Mouse (Mus musculus) monocyte, adult 2 months (primary cell): ENCODE data around the gene Elf2.

Experiments
- DNase-seq, 2 experiments: peaks; one replicate each; pipeline ENCODE4 v3.0.0; 2022; ENCODE audit warnings: low spot score in 2 of 2, low read depth in 1 of 2

The Elf2 gene

DNA sequence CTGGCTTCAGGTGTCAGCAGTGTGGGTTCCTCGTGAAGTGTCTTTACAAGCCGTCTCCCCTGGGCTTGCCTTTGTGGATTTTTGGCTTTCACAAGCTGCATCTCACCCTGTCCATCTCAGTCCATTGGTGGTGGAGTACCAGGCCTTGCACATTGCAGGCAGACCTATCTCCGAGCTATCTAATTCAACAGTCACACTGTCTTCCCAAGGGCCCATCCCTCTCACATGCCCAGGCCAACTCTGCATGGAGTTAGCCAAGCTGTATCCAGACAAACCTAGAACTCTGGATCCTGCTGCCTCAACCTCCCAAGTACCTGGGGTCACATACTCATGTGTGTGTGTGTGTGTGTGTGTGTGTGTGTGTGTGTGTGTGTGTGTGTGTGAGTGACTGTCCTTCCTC is 100.9 kb downstream of the Elf2 start:
- no peak for DNase-seq

DNA sequence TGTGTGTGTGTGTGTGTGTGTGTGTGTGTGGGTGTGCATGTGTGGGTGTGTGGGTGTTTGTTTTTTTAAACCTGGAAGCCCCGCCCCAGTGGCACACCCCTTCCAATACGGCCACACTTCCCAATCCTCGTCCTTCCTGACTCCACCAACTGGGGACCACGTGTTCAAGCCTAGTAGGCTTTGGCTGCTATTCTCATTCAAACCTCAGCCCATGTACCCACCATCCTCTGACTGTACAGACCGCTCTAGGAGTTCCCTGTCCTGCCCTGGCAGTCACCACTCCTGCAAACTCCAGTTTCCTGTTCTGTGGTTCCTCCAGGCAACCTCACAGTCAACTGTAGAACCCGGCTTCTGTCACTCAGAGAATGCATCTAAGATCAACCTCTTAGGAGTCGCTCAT is 101.9 kb downstream of the Elf2 start:
- no peak for DNase-seq

DNA sequence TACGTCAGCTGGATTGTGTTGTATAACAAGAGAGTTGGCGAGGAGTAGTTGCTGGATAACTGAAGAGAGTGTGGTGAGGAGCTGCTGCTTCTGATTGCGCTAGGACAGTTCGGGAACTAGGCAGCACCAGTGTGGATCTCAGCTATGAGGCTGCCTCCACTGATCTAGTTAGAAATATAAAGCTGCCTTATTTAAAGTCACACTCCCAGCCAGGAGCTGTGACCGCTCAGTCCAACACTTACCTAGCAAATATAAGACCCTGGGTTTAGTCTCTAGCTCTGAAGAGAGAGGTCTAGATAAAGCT is 105.8 kb downstream of the Elf2 start:
- no peak for DNase-seq

DNA sequence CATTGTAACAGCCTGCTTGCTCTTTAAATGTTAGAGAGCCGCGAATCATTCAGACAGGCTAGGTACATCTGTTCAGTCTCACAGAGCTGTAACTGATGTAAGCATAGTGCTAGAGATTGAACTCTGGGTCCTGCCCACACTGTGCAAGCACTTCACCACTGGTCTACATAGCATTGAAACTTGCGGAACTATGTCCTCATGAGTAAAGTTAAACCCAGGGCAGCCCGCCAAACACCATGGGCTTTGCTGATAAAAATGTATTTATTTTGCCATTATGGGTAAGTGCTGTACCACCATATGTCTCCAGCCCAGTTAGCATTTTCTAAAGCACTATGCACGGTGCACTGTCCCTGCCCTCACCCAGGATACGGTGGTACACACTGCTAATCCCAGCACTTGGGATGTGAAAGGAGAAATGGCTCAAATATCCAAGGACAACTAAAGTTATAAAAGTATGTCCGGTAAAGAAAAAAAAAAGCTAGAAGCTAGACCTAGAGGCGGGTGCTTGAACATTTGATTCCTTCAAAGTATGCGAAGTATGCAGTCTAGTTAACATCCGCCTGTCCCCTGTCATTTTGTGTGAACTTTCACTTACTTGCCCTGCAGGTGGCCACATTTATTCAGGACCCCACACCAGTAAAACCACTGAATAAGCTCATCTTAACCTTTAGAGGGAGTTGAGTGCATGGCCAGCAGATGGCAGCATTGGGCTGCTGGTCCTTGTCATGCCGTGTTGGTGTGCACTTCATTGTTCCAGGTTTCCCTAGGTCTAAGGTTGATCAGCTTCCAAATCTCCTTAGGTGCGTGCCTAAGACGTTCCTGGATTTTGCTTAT is 106.3 kb downstream of the Elf2 start:
- DNase-seq = peak; percentile 34 to 51

DNA sequence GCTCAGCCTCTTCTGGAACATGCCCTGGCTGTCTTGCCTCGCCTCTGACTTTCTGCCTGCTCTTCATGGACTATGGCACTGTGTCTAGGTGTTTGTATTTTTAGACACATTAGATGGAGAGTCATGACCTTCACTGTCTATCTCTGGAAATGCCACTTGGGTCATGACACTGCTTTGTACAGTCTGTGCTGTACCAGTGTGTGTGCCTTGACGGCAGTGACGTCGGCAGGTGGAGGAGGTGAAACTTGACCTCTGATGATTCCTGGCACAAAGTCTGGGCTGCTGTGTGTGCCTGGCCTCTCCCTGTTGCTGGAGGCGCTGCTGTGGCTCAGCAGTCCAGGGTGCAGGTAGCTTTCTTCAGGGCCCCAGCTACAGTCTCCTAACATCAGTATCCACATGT is 107.0 kb downstream of the Elf2 start:
- no peak for DNase-seq

DNA sequence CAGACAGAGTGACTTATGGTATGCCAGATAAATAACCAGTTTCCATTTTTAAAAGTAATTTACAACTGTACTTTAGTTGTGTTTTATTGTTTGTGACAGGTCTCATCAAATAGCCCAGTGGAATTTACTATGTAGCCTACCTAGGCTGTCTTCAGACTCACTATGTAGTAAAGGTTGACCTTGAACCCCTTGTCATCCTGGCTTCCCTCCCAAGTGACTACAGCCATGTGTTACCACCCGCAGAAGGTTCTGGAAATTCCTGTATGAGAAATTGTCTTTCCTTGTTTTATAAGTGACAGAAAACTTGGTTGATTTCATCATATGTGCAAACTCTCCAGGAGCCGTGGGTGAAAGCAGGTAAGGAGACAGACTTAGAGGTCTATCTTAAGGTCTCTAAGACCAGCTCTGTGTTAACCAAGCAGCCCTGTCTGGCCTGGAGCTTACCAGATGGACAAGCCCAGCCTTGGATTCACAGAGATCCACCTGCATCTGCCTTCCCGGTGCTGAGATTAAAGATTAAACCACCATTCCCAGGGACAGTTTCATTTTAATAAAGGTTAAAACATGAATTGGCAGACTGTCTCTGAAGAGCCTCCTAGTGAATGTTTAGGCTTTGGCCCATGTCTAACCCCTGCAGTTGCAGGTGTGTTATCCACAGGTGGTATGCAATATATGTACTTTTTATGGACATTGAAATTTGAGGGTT is 108.1 kb downstream of the Elf2 start:
- DNase-seq = no peak

GRCm38 (mm10) chr3:51231499-51231898 is 109.0 kb downstream of the Elf2 start:
- DNase-seq = no peak

DNA sequence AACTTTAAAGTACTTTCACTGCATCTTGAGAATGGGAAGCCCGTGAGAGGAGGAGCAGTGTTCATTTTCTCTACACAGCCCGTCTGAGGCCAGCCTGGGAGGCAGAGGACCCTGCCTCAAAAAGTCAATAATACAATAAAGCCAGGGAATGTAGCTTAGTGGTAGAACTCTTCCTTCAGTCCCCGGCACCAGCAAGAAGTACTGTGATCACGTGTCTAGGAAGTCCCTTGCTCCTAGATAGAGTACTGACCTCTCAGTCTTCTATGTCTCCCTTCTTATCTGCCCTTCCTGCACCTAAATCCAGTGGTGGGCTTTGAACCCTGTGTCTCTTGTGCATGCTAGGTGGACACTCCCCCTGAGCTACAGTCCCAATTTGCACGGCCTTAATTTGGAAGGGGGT is 109.6 kb downstream of the Elf2 start:
- no peak for DNase-seq

DNA sequence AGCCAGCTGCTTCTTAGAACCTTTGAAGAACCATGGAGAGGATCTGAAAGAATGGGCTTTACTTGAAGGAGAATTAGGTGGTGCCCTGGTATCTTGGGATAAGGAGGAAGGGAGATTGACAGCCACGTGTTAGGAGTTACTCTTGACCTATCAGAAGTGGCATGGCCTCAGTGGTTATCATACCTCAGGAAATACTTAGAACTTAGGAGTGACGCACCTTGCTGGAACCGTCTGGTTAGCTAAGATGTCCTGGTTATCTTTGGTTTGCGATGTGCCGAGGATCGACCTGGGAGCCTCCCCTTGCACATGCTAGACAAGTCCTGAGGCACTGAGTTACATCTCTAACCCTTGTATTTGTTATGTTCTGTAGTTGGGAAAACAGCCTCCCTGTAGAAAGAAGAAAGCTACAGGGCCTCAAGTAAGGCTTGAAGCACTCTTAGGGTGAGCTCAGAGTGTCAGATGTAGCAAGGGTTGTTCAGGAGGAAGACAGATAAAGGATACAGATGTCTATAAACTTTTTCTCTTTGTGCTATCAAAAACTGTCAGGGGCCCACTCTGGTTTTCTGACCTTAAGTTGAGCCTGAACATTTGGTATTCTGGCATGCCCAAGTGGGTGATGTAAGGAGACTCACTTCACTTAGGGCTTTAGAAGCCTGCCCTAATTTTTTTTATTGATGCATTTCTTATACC is 110.2 kb downstream of the Elf2 start:
- no peak for DNase-seq

DNA sequence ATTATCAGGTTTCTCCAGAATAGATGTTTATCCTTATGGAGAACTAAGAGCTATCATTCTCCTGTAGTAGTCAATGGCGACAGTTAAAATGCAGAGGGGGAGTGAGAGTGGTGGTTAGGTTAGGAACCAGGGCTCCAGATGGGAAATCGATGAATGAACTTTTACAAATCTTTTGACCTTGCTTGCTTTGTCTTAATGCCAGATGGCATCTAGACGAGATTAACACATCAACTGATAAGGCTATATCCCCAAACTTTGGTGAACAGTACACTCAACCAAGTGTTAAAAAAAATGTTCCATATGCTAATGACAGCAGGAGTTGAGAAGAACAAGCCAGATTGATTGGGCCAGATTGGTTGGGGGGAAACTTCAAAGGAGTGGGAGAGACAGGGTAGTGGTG is 111.2 kb downstream of the Elf2 start:
- no peak for DNase-seq

GRCm38 (mm10) chr3:51228821-51229205 is 111.7 kb downstream of the Elf2 start:
- no peak for DNase-seq

DNA sequence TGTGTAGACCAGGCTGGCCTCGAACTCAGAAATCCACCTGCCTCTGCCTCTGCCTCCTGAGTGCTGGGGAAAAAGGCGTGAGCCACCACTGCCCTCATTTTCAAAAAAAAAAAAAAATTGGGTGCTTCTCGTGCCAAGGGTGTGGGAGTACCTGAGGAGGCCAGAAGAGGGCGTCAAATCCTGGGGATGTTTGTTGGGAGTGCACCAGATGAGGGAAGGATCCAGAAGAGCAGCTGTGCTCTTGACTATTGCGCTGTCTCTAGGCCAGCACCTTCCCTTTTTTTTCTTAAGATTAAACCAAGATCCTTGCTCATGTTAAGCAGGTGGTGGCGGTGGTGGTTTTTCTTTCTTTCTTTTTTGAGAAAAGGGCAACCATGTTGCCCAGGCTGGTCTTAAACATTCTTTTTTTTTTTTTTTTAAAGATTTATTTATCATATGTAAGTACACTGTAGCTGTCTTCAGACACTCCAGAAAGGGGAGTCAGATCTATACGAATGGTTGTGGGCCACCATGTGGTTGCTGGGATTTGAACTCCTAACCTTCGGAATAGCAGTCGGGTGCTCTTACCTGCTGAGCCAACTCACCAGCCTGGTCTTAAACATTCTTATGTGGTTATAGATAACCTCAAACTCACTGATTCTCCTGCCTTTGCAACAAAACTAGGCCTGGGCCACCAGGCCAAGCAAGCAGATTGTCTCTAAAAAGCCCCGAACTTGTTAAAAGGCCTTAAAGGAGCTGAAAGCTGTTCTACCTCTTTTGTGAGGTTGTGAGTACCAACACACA is 112.2 kb downstream of the Elf2 start:
- peak; percentile 64 to 65 for DNase-seq

GRCm38 (mm10) chr3:51226601-51227000 is 113.9 kb downstream of the Elf2 start:
- no peak for DNase-seq

GRCm38 (mm10) chr3:51225979-51226378 is 114.5 kb downstream of the Elf2 start:
- DNase-seq = no peak

DNA sequence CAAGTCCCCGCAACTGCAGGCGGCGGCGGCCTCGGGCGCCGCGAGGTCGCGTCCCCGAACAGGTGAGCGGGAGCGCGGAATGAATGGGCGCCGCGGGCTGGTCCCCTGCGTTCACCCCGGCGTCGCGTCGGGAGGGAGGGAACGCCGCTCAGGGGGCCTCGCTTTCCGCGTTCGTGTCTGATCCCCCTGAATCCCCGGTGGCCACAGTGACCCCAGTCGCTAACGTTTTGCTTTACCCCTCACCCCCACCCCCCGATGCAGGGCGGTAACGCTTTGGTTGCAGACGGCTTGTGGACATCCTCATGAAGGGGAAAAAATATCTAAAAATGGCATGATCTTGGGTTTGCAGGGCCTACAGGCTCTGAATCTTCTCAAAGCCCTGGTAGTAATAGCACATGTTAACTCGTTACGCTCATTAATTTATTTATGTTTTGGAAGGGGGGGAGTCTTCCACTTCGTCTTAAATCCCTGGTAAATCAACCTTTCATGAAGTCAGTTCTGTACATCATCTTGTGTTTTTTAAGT is 115.2 kb downstream of the Elf2 start:
- DNase-seq = no peak

GRCm38 (mm10) chr3:51224363-51225225 is 115.9 kb downstream of the Elf2 start, which contains the start of gene Noct:
Gene Noct (plus strand): TSS chr3:51224447.
- DNase-seq = peak; percentile 60 to 83

DNA sequence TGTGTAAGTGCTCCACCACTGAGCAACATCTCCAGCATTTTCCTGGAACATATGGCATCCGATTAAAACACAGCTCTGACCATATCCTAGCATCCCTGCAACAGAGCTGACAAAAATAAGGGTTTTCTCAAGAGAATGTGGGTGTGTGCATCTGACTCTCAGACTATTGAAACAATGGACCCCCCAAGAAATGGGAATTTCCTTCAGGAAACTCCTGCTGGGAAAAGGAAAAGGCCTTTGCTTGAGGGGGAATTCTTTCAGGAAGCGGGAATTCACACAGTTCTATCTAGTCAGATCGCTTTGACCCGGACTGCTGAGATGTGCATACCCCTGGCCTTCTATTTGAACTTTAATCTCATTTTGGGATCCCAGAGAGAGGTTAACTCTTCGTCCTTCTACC is 116.9 kb downstream of the Elf2 start:
- DNase-seq = no peak

- DNase-seq = no peak
Observed at GRCm38 (mm10) chr3:51222834-51223460, 117.5 kb downstream of the Elf2 start.

DNA sequence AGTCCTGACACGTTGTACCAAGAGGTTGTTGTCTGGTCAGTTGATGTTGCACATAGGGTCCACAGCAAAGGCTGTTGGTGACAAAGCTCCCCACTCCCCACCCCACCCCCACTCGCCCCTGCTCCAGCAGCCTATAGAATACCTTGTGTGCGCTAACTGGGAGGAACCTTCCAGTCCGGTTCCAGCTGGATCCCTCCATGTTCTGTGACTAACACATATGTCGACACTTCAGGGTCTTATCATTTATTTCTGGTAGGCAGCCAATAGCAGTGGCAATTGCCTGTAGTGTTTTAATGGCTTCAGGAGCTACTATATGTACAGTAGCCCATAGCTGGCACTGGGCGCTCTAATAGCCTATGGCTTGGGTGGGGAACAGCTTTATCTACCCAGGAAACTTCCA is 118.2 kb downstream of the Elf2 start:
- DNase-seq = no peak

- DNase-seq = no peak
Observed at GRCm38 (mm10) chr3:51221847-51222246, 118.6 kb downstream of the Elf2 start.
